Mouse (Mus musculus) C2C12 (cell line): Measurements from ENCODE around the gene Bcas2. TPM values are rescaled to one million over a fixed set of nuclear protein-coding genes. Genes with fewer than 3 reads are reported as not detected.
"Not testable (repeated sequence)": the region's sequence is repeated elsewhere in the genome, so short reads cannot be mapped to it uniquely, and the experiment has no call there.

ENCODE experiments used
- H3K27me3 ChIP-seq: one replicate; pipeline ENCODE4 v1.6.1; 2011; ENCODE audit not compliant: control insufficient read depth, insufficient read depth, insufficient read length
- H3K36me3 ChIP-seq: one replicate; pipeline ENCODE4 v1.6.1; 2011; ENCODE audit not compliant: control insufficient read depth, insufficient read depth
- H3K4me3 ChIP-seq: one replicate; pipeline ENCODE4 v1.5.1; 2011; ENCODE audit warnings: mild to moderate bottlenecking, control low read depth; ENCODE audit not compliant: poor library complexity, insufficient read depth, severe bottlenecking
- H3K79me2 ChIP-seq: one replicate; pipeline ENCODE4 v1.6.1; 2011; ENCODE audit not compliant: control insufficient read depth, insufficient read depth
- H3K79me3 ChIP-seq: one replicate; pipeline ENCODE4 v1.6.1; 2011; ENCODE audit warnings: low read depth, control low read depth
- H3ac ChIP-seq: one replicate; pipeline ENCODE3; 2011; ENCODE audit warnings: low read depth; ENCODE audit not compliant: control insufficient read depth, insufficient read length
- CEBPB ChIP-seq: IDR thresholded peaks from one replicate; pipeline ENCODE4 v1.6.1; 2011; ENCODE audit warnings: low read depth, mild to moderate bottlenecking, control low read depth, moderate library complexity
- CTCF ChIP-seq: IDR thresholded peaks from one replicate; pipeline ENCODE4 v1.5.1; 2011; ENCODE audit not compliant: control insufficient read depth, insufficient read depth, insufficient read length
- FOSL1 ChIP-seq: IDR thresholded peaks from one replicate; pipeline ENCODE4 v1.8.0; 2011; ENCODE audit warnings: mild to moderate bottlenecking, low read length; ENCODE audit not compliant: poor library complexity, insufficient read depth, severe bottlenecking
- MAX ChIP-seq: IDR thresholded peaks from one replicate; pipeline ENCODE4 v1.6.1; 2011; ENCODE audit warnings: mild to moderate bottlenecking, control low read depth
- MYOD1 ChIP-seq: IDR thresholded peaks from one replicate; pipeline ENCODE4 v1.6.1; 2011; ENCODE audit warnings: low read depth; ENCODE audit not compliant: control insufficient read depth, insufficient read length
- MYOG ChIP-seq: IDR thresholded peaks from one replicate; pipeline ENCODE4 v1.6.1; 2011; ENCODE audit not compliant: control insufficient read depth, insufficient read length; ENCODE audit errors: extremely low read depth
- USF1 ChIP-seq: IDR thresholded peaks from one replicate; pipeline ENCODE4 v1.6.1; 2011; ENCODE audit warnings: low read depth, mild to moderate bottlenecking, control low read depth, moderate library complexity
- polyA plus RNA-seq: library from polyadenylated mRNA; unstranded; fragments of >200 nt; fragmentation: generic; extraction: Trizol; gene quantifications from one replicate; pipeline ENCODE4 v1.2.1, GENCODE M21; 2012; ENCODE audit warnings: missing spikeins

Gene Bcas2
- polyA plus RNA-seq, 1 experiment, result 67.2 TPM

- Histone ChIP-seq H3K4me3 (no peak overlapping the region), H3K27me3 (no peaks in the 10 kb centered on the region), H3ac (no peak overlapping the region), H3K79me2 (no peaks in the 10 kb centered on the region), H3K79me3 (no peaks in the 10 kb centered on the region), H3K36me3 (no peaks in the 10 kb centered on the region)
- TF ChIP-seq USF1, result no peak
- TF ChIP-seq CTCF, result no peak
- TF ChIP-seq MYOD1, result no peak
- no peak for TF ChIP-seq CEBPB
- TF ChIP-seq MAX, result no peak
- no peak for TF ChIP-seq MYOG
- TF ChIP-seq FOSL1, result no peak
Observed at GRCm38 (mm10) chr3:103129367-103130159, 41.9 kb upstream of the Bcas2 start.

- Histone ChIP-seq H3K79me3 (no peaks in the 10 kb centered on the region), H3K4me3 (no peak overlapping the region), H3ac (no peak overlapping the region), H3K36me3 (no peaks in the 10 kb centered on the region), H3K27me3 (no peaks in the 10 kb centered on the region), H3K79me2 (no peaks in the 10 kb centered on the region)
- TF ChIP-seq USF1, result no peak
- no peak for TF ChIP-seq FOSL1
- TF ChIP-seq MYOG, result no peak
- no peak for TF ChIP-seq MYOD1
- no peak for TF ChIP-seq CTCF
Observed at GRCm38 (mm10) chr3:103130236-103130751, 41.2 kb upstream of the Bcas2 start.

- Histone ChIP-seq H3K79me3 (no peaks in the 10 kb centered on the region), H3K27me3 (no peaks in the 10 kb centered on the region), H3K4me3 (no peak overlapping the region), H3ac (no peak overlapping the region), H3K79me2 (no peaks in the 10 kb centered on the region), H3K36me3 (no peaks in the 10 kb centered on the region)
- TF ChIP-seq MYOG, result no peak
- TF ChIP-seq FOSL1, result no peak
Observed at GRCm38 (mm10) chr3:103133098-103133497, 38.4 kb upstream of the Bcas2 start.

- no peak for TF ChIP-seq CEBPB
- no peak for TF ChIP-seq MAX
- TF ChIP-seq USF1, result no peak
- no peak for TF ChIP-seq CTCF
- H3K79me3 ChIP-seq, result no peaks in the 10 kb centered on the region
- no peaks in the 10 kb centered on the region for H3K79me2 ChIP-seq
- no peaks in the 10 kb centered on the region for H3K27me3 ChIP-seq
- no peak overlapping the region for H3ac ChIP-seq
- no peak overlapping the region for H3K4me3 ChIP-seq
- H3K36me3 ChIP-seq, result peaks cover 3% of the 10 kb centered on the region
Observed at GRCm38 (mm10) chr3:103136414-103137077, 34.9 kb upstream of the Bcas2 start.

- no peak for TF ChIP-seq FOSL1
- TF ChIP-seq MYOG, result no peak
- no peak for TF ChIP-seq CEBPB
- no peak for TF ChIP-seq MYOD1
- TF ChIP-seq MAX, result no peak
- TF ChIP-seq USF1, result no peak
- TF ChIP-seq CTCF, result no peak
- H3K79me3 ChIP-seq, result no peaks in the 10 kb centered on the region
- peaks cover 7% of the 10 kb centered on the region for H3K36me3 ChIP-seq
- H3K27me3 ChIP-seq, result no peaks in the 10 kb centered on the region
- no peaks in the 10 kb centered on the region for H3K79me2 ChIP-seq
- no peak overlapping the region for H3K4me3 ChIP-seq
- H3ac ChIP-seq, result no peak overlapping the region
Observed at GRCm38 (mm10) chr3:103139047-103139446, 32.4 kb upstream of the Bcas2 start.

GRCm38 (mm10) chr3:103140095-103140838 lies 31.2 kb upstream of the Bcas2 start:
- not testable (repeated sequence) for H3K36me3 ChIP-seq, H3ac ChIP-seq, H3K27me3 ChIP-seq, H3K79me3 ChIP-seq, H3K79me2 ChIP-seq, H3K4me3 ChIP-seq
